Mouse (Mus musculus): ENCODE results near the gene Gm49361.
"Not testable (repeated sequence)": the region's sequence is repeated elsewhere in the genome, so short reads cannot be mapped to it uniquely, and the experiment has no call there.

Gene Gm49361

GRCm38 (mm10) chr14:57746001-57746771 lies at the start of gene Gm49361:
Gene Gm49361, minus strand, starts transcription at chr14:57746103.
- peak; percentile 70 to 81 for DNase-seq (ENCODE audit: low spot score in 2 of 2)

DNA sequence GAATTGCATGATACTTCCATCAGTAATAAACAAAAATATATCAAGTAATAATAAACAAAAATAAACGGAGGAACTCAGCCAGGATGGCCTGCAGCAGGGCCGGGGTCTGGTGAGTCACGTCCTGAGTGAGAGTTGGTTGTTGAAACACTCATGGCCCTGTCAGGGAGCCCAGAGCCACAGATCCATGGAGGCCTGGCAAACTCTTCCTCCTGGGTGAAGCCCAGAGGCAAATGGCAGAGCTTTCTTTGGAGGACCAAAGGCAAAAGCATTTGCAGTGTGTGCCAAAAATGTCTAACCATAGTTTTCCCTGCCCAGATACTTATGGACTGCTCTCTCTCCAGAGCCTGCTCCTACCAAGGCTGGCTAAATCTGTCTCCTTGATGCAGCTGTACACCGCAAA lies 45.3 kb upstream of the Gm49361 start:
- no peak for DNase-seq (ENCODE audit: low spot score in 2 of 2)

DNA sequence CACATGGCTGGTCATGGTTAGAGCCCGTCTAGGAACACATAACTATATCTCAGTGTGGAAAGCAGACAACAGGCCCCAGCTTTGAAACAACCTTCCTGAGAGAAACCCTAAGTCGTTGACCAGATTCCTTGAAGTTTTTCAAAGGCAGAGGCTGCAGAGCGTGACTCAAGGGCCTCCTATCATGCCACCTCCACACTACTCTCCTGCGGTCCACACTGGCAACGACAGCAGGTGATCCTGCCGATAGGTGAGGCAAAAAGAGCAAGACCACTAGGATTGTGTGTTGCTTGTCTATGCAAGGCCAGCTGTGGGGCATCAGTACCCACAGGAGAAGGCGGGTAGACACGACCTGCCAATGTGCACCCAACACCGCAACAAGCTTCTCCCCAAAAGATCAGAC lies 43.9 kb upstream of the Gm49361 start:
- no peak for DNase-seq (ENCODE audit: low spot score in 2 of 2)

DNA sequence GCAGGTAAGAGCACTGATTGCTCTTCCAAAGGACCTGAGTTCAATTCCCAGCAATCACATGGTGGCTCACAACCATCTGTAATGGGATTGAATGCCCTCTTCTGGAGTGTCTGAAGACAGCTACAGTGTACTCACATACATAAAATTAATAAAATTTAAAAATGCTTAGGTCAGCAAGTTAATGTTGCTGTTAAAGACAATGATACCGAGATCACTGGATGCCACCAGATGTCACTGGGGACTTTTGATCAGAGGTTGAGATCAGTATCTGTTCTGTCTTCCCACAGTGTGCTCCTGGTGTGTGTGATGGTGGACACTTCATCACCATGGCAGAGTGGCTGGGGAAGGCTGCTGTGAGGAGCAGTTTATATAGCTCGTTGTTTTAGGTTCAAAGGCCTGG lies 43.4 kb upstream of the Gm49361 start:
- no peak for DNase-seq (ENCODE audit: low spot score in 2 of 2)

GRCm38 (mm10) chr14:57787406-57787805 lies 41.5 kb upstream of the Gm49361 start:
- DNase-seq (ENCODE audit: low spot score in 2 of 2), result no peak

DNA sequence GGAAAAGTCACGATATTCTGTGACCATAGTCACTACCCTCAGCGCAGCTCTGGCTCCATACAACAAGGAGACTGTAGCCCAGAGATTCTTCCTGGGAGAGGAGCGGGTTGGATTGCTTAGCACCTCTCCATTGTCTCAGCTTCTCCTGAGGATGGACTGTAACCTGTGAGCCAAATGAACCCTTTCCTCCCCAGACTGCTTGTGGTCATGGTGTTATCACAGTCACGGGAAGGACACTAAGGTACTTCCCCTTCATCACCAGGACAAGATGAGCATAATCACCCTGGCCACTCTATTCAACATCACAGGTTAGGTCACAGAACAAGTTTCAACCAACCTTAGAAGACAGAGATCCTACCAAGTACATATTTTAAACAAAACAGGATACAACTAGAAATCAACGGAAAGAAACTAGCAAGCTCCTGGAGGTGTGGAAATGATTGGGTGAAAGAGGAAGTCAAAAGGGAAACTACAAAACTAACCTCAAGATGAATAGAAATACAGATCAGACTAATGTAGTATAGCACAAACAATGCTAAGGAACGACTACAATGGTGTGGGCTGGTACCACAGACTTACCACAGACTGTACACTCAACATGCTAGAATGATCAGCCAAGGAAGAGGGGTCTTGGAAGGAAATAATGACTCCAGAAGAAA lies 26.4 kb upstream of the Gm49361 start:
- no peak for DNase-seq (ENCODE audit: low spot score in 2 of 2)

GRCm38 (mm10) chr14:57769102-57769501 lies 23.2 kb upstream of the Gm49361 start:
- no peak for DNase-seq (ENCODE audit: low spot score in 2 of 2)

DNA sequence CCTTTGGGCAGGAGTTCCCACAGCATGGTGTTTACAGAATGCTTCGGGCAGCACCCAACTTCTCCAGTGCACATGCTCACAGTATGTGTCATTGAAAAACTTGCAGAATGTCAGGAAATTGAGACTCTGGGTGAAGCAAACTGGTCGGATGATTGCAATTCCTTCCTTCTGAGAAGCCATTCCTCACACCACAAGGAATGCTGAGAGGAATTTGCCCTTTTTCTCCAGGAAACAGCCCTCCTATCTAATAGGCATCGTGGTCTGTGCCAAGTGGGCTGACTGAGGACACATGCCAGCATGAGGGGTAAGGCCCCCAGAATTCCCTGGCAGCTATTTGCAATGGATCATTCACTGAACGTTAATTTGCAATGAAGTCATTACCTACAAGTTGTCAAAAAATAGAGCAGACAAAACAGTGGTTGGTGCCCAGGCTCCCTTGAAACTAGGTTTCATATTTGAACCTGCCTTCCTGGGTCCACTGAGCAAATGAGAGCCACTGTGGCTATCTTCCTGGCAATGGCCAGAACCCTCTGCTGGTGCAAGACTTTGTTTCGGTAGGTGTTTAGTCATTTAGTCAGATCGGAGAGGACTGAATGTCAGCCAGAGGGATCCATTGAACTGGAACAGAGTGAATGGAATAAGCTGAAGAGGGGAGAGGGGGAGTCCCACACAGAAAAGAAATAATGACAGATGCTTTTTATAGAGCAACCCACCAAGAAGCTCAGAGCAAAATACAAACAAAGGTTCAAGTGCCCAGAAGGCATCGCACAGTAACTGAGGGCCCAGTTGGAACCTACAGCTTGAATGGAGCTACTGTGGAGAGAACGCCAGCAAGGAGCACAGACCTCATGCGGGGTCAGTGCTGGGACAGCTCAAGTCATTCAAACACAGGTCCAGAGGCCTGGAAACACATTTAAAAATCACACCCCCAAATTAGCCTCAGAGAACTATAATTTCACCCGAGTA lies 14.8 kb upstream of the Gm49361 start:
- no peak for DNase-seq (ENCODE audit: low spot score in 2 of 2)

DNA sequence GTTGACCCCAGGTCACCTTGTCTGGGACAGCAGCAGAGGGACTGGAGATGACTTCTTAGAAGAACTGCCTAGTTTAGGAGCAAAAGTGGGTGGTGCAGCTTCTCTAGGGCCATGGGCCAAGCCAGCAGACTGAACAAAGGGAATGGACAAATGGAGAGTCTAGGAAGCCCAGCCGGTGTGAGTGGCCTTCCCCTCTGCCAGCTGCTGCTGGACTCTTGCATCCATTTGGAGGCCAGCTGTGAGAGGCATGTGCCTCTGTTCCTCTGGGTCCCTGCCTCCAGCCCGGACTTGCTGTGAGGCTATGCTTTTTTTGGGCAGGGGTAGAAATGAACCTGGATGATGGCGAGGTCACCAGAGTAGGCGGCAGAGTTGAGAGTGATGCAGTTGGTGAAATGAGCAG lies 12.3 kb upstream of the Gm49361 start, which contains the start of gene Lats2:
Gene Lats2 (minus strand): TSS at position 152 of the 400 bp plus-strand sequence.
- DNase-seq (ENCODE audit: low spot score in 2 of 2), result no peak

GRCm38 (mm10) chr14:57756094-57756493 lies 10.2 kb upstream of the Gm49361 start:
- no peak for DNase-seq (ENCODE audit: low spot score in 2 of 2)

- no peak for DNase-seq (ENCODE audit: low spot score in 2 of 2)
These were observed 9.8 kb upstream of the Gm49361 start for GRCm38 (mm10) chr14:57755661-57756060.

GRCm38 (mm10) chr14:57753351-57753992 lies 7.6 kb upstream of the Gm49361 start:
- no peak for DNase-seq (ENCODE audit: low spot score in 2 of 2)

GRCm38 (mm10) chr14:57751006-57751405 lies 5.1 kb upstream of the Gm49361 start:
- DNase-seq (ENCODE audit: low spot score in 2 of 2), result not testable (repeated sequence)

DNA sequence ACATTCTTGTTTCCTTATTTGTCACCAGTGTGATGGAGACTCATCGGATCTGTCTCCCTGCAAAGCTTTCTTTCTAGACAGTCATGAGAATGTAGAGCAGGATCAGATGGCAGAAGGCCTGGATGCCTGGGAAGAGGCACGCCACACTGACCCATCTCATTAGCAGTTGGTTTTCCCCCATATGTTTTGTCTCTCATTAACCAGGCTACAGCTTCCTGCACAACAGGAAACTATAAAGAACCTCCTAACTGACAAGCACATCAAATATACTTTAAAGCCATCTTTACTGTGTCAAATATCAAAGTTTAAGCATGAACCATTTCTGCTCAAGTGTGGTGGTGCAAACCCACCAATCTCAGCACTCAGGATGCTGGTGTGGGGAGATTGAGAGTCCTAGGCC lies 3.6 kb upstream of the Gm49361 start:
- DNase-seq (ENCODE audit: low spot score in 2 of 2), result no peak

- DNase-seq (ENCODE audit: low spot score in 2 of 2), result peak in 1 of 2 experiments; percentile 27
These were observed 473 bp downstream of the Gm49361 start for GRCm38 (mm10) chr14:57745291-57745969.

DNA sequence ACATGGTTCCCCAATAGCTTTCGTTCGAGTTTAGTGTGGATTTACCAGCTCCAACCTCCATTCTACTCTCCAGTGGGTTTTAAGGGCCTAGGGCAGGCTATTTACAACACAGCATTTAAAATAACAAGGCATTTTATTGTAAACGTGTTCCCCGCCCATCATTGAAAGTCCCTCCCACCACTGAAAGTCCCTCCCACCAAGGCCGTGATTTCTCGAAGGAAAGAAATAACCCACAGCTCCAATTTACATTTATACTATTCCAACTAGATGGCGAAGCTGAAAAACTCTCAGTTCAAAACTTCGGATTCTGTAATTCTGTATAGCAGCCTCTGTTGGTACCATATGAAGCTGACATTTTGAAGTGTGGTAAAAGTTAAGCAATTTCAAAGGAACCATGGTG lies 1.4 kb downstream of the Gm49361 start:
- no peak for DNase-seq (ENCODE audit: low spot score in 2 of 2)

GRCm38 (mm10) chr14:57740651-57741050 lies 5.3 kb downstream of the Gm49361 start:
- no peak for DNase-seq (ENCODE audit: low spot score in 2 of 2)

GRCm38 (mm10) chr14:57737089-57737488 lies 8.8 kb downstream of the Gm49361 start:
- no peak for DNase-seq (ENCODE audit: low spot score in 2 of 2)

DNA sequence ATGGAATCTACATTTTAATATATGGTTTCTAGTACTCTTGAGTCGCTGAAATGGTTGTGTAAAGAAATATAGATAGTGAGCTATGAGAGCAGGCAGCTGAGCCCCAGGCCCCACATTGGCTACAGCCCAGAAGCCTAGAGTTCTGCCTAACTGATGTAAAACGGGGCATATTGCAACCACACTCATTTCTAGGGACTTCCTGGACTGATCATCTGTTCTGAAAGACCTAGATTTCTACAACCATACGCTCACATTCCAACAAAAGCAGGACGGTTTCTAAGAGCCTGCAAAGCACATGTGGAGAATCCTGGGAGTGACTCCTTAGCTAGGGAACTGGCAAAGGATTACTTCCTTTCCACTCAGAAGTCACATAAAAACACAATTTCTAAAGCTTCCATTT lies 9.8 kb downstream of the Gm49361 start:
- DNase-seq (ENCODE audit: low spot score in 2 of 2), result no peak

DNA sequence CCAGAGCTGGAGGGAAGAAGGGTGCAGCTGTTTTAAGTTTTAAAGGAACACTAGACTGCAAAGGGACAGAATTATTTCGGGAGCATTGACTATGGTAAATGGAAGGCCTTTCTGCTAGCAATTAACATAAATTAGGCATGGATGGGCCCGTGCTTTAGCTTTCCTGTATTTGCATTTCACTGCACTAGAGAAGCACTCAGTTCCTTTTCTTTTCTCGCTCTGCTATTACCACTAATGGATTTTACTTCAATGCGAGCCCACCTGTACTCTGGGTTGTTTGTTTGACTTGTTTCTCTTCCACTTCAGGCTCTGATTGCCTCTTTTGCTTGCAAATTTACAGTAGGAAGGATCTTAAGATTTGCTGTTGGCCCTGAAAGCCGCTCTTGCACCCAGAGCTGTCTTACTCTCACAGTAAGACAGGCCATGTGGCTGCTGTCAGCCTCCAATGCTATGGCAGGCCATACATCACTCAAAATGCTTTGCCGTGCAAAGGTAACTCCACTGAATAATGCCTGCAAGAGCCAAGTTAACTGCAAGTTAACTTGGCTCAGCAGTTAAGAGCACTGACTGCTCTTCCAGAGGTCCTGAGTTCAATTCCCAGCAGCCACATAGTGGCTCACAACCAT lies 13.1 kb downstream of the Gm49361 start:
- DNase-seq (ENCODE audit: low spot score in 2 of 2), result no peak

DNA sequence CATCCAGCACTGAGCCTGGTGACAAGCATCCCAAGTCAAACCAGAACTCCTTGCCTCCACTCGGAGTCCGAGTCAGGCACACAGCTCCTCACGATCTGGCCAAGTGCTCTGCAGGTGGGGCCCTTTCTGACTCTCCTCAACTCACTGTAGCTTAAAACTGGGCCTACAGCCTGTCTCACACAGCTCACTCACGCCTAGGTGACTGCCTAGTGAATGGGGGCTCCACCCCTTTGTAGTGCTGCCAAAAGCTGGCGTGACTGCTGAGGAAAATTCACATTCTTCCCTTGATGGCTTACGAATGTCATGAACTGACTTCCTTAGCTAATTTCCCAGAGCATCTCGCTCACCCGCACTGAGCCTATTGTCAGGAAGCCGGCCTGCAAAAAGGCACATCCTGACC lies 15.4 kb downstream of the Gm49361 start:
- no peak for DNase-seq (ENCODE audit: low spot score in 2 of 2)
